Mouse (Mus musculus): ENCODE data around the gene Chtf18. TPM values are rescaled to one million over a fixed set of nuclear protein-coding genes. Genes with fewer than 3 reads are reported as not detected.
A peak's percentile ranks its signal among the peaks of the same experiment; 100 is the strongest.

The Chtf18 gene
- polyA plus RNA-seq (2016; fragmentation: Nextera tagmentation; extraction: Ambion mirVana), result 31.4 and 34.5 TPM in 2 replicates

DNA sequence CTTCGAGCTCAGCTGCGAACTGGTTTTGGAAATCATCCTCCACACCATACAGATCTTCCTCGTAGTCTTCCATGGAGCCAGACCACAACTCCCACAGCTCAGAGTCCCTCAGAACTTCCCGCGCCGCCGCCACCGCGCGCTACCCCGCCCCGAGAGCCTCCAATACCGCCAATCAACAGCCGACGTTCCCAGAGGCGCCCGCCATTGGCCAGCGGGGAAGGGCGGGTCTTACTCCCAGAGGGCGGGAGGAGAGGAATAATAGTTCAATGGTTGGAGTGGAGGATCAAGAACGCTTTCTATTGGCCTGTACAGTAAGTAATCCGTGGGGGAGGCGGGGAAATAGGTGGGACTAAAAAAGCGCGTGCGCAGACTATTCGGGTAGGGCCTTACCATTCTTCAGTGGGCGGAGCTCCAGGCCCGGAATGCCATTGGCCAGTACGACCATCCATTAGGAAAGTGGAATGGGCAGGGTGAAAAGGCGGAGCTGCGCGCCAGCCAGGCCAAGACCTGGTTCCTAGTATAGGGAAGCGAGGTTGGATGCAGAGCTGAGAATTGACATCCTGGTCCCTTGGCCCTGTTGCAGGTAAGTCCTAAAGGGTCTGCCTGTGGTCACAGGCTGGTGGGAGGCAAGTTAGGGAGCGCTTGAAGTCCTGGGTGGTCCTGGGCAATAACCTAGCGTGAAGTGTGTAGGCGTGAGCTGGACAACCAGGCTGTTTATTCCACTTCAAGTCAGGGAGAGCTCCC is at the start of gene Chtf18, which contains the start of gene Rpusd1:
Gene Chtf18 (minus strand): TSS at position 155 of the 744 bp plus-strand sequence.
Gene Rpusd1 (plus strand): TSS at position 406 of the 744 bp plus-strand sequence.
- WGBS, result under 1% methylated on average over 37 of the region's 37 CpGs
- Histone ChIP-seq H3K4me2 (replicated peaks) (peak within 1 kb of the TSS; percentile 94), H3K9me3 (no peaks in the 10 kb centered on the region), H3K27ac (replicated peaks) (no peak within 1 kb of the TSS), H3K4me1 (peaks cover 29% of the 10 kb centered on the region), H3K36me3 (peaks cover 27% of the 10 kb centered on the region), H3K4me3 (peak within 1 kb of the TSS; percentile 57), H3K9ac (replicated peaks) (peak within 1 kb of the TSS; percentile 74), H3K27me3 (no peaks in the 10 kb centered on the region)
- ATAC-seq (ENCODE audit: low FRiP score, low read depth), result peak; percentile 98

GRCm38 (mm10) chr17:25775318-25776062 is 48.3 kb upstream of the Chtf18 start:
- no peak overlapping the region for H3K9ac ChIP-seq (replicated peaks)
- H3K27ac ChIP-seq (replicated peaks), result no peak overlapping the region
- H3K36me3 ChIP-seq, result peaks cover 19% of the 10 kb centered on the region
- no peak overlapping the region for H3K4me3 ChIP-seq
- H3K27me3 ChIP-seq, result peaks cover 5% of the 10 kb centered on the region; the same call in 1 of the 2 replicates
- H3K4me2 ChIP-seq (replicated peaks), result no peak overlapping the region
- 80% methylated on average over 10 of the region's 10 CpGs for WGBS
- H3K4me1 ChIP-seq, result peaks cover 10% of the 10 kb centered on the region
- no peak for ATAC-seq (ENCODE audit: low FRiP score, low read depth)
- H3K9me3 ChIP-seq, result no peaks in the 10 kb centered on the region

DNA sequence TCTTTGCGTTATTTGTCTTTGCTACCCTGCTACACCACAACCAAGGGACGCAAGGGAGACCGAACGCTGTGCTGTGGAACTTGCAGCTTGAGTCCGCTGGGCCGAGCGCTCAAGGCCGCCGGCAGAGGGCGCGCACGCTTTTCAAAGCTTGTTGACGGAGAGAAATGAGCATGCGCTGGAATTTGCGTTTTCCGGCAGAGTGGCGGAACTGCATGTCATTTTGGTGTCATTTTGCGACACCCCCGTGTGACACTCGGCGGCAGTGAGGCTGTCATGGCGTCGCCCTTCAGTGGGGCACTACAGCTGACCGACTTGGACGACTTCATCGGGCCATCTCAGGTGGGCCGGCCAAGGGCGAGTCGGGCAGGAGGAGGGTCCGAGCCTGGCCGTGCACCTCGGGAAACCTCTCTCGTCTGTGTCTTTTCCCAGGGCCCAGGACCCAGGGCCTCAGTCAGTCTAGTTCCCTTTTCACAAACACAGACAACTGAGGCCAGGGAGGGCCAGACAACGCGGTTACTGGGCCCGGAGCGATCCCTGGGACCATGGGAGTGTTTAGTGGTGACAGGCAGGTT is 46.4 kb upstream of the Chtf18 start, which contains the start of gene Narfl:
Gene Narfl (plus strand): TSS at position 228 of the 572 bp plus-strand sequence.
- peaks cover 10% of the 10 kb centered on the region for H3K4me1 ChIP-seq
- peak; percentile 89 for ATAC-seq (ENCODE audit: low FRiP score, low read depth)
- H3K27ac ChIP-seq (replicated peaks), result no peak within 1 kb of the TSS
- peaks cover 19% of the 10 kb centered on the region for H3K27me3 ChIP-seq
- 0 out of 2 replicates have a peak, but pooled peaks cover 10% of the 10 kb centered on the region for H3K36me3 ChIP-seq
- peak within 1 kb of the TSS; percentile 81 for H3K9ac ChIP-seq (replicated peaks)
- under 1% methylated on average over 37 of the region's 37 CpGs for WGBS
- no peaks in the 10 kb centered on the region for H3K9me3 ChIP-seq
- peak within 1 kb of the TSS; percentile 84 for H3K4me2 ChIP-seq (replicated peaks)
- H3K4me3 ChIP-seq, result peak within 1 kb of the TSS; percentile 71

- H3K27ac ChIP-seq (replicated peaks), result no peak overlapping the region
- H3K27me3 ChIP-seq, result peaks cover 47% of the 10 kb centered on the region
- H3K36me3 ChIP-seq, result no peaks in the 10 kb centered on the region
- no peak overlapping the region for H3K4me2 ChIP-seq (replicated peaks)
- no peak overlapping the region for H3K9ac ChIP-seq (replicated peaks)
- WGBS, result 73% methylated on average over 9 of the region's 9 CpGs
- ATAC-seq (ENCODE audit: low FRiP score, low read depth), result no peak
- peaks cover 11% of the 10 kb centered on the region for H3K4me1 ChIP-seq
- no peaks in the 10 kb centered on the region for H3K9me3 ChIP-seq
- H3K4me3 ChIP-seq, result no peak overlapping the region
Observed at GRCm38 (mm10) chr17:25769331-25769730, 42.1 kb upstream of the Chtf18 start.

- WGBS, result 54% methylated on average over 5 of the region's 5 CpGs
- H3K27me3 ChIP-seq, result peaks cover 47% of the 10 kb centered on the region
- H3K4me1 ChIP-seq, result peaks cover 6% of the 10 kb centered on the region; the same call in 1 of the 2 replicates
- H3K9me3 ChIP-seq, result no peaks in the 10 kb centered on the region
- H3K36me3 ChIP-seq, result no peaks in the 10 kb centered on the region
- H3K4me3 ChIP-seq, result no peak overlapping the region
- H3K9ac ChIP-seq (replicated peaks), result no peak overlapping the region
- peak; percentile 44; the same call in 1 of the 2 replicates for ATAC-seq (ENCODE audit: low FRiP score, low read depth)
- no peak overlapping the region for H3K4me2 ChIP-seq (replicated peaks)
- H3K27ac ChIP-seq (replicated peaks), result no peak overlapping the region
Observed at GRCm38 (mm10) chr17:25765886-25766285, 38.7 kb upstream of the Chtf18 start.

DNA sequence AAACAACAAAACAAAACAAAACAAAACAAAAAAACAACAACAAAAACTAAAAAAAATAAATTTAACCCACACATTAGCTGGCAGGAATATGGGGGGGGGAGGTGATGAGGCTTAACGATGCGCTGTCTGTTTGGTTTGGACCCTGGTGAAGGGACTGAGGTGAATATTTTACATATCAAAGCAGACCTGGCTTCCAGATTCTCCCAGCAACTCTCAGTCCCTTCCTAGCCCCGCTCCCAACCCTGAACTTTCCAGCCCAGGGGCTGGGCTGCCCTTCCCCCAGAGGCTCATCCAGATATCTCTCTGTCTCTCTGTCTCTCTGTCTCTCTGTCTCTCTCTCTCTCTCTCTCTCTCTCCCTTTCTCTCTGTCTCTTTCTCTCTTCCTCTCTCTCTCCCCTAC is 35.4 kb upstream of the Chtf18 start:
- Histone ChIP-seq H3K4me3 (no peak overlapping the region), H3K9ac (replicated peaks) (no peak overlapping the region), H3K4me1 (peaks cover 6% of the 10 kb centered on the region; the same call in 1 of the 2 replicates), H3K4me2 (replicated peaks) (no peak overlapping the region), H3K27ac (replicated peaks) (no peak overlapping the region), H3K9me3 (no peaks in the 10 kb centered on the region), H3K36me3 (no peaks in the 10 kb centered on the region), H3K27me3 (peaks cover 50% of the 10 kb centered on the region)
- 30% methylated on average over 3 of the region's 3 CpGs for WGBS
- no peak for ATAC-seq (ENCODE audit: low FRiP score, low read depth)

GRCm38 (mm10) chr17:25761561-25761970 is 34.3 kb upstream of the Chtf18 start:
- ATAC-seq (ENCODE audit: low FRiP score, low read depth), result no peak
- 37% methylated on average over 4 of the region's 4 CpGs for WGBS
- no peak overlapping the region for H3K4me2 ChIP-seq (replicated peaks)
- H3K4me1 ChIP-seq, result peaks cover 6% of the 10 kb centered on the region; the same call in 1 of the 2 replicates
- no peak overlapping the region for H3K9ac ChIP-seq (replicated peaks)
- peaks cover 49% of the 10 kb centered on the region for H3K27me3 ChIP-seq
- no peaks in the 10 kb centered on the region for H3K9me3 ChIP-seq
- no peak overlapping the region for H3K4me3 ChIP-seq
- H3K36me3 ChIP-seq, result no peaks in the 10 kb centered on the region
- H3K27ac ChIP-seq (replicated peaks), result no peak overlapping the region

GRCm38 (mm10) chr17:25760148-25760547 is 32.9 kb upstream of the Chtf18 start:
- H3K4me1 ChIP-seq, result no peaks in the 10 kb centered on the region
- WGBS, result 82% methylated on average over 8 of the region's 8 CpGs
- no peak for ATAC-seq (ENCODE audit: low FRiP score, low read depth)
- H3K4me3 ChIP-seq, result no peak overlapping the region
- no peak overlapping the region for H3K9ac ChIP-seq (replicated peaks)
- H3K9me3 ChIP-seq, result no peaks in the 10 kb centered on the region
- H3K4me2 ChIP-seq (replicated peaks), result no peak overlapping the region
- no peaks in the 10 kb centered on the region for H3K36me3 ChIP-seq
- H3K27me3 ChIP-seq, result peaks cover 43% of the 10 kb centered on the region
- no peak overlapping the region for H3K27ac ChIP-seq (replicated peaks)

DNA sequence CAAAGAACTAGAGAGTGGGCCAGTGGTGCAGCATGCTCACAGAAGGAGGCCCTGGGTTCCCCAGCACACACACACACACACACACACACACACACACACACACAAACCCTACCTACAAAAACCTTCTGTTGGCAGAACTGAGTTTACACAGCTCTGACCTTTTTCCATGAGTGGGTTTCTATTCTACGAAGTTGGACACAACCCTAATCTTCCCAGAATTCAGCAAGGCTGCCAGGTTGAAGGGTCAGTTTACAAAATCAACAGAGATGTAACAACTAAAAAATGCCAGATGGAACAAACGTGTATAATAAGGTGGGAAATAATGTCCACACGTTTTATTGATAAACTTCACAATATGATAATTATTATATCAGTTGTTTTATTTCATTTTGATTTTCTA is 30.5 kb upstream of the Chtf18 start:
- H3K27ac ChIP-seq (replicated peaks), result no peak overlapping the region
- peaks cover 39% of the 10 kb centered on the region for H3K27me3 ChIP-seq
- no peak overlapping the region for H3K4me3 ChIP-seq
- 83% methylated on average over 3 of the region's 3 CpGs for WGBS
- no peak for ATAC-seq (ENCODE audit: low FRiP score, low read depth)
- no peaks in the 10 kb centered on the region for H3K4me1 ChIP-seq
- no peaks in the 10 kb centered on the region for H3K9me3 ChIP-seq
- H3K36me3 ChIP-seq, result no peaks in the 10 kb centered on the region
- H3K4me2 ChIP-seq (replicated peaks), result no peak overlapping the region
- no peak overlapping the region for H3K9ac ChIP-seq (replicated peaks)

GRCm38 (mm10) chr17:25756378-25757242 is 29.4 kb upstream of the Chtf18 start:
- no peak overlapping the region for H3K4me3 ChIP-seq
- H3K27ac ChIP-seq (replicated peaks), result no peak overlapping the region
- no peak overlapping the region for H3K9ac ChIP-seq (replicated peaks)
- H3K4me1 ChIP-seq, result no peaks in the 10 kb centered on the region; the same call in 1 of the 2 replicates
- no peaks in the 10 kb centered on the region for H3K36me3 ChIP-seq
- peaks cover 39% of the 10 kb centered on the region for H3K27me3 ChIP-seq
- no peak overlapping the region for H3K4me2 ChIP-seq (replicated peaks)
- 83% methylated on average over 9 of the region's 9 CpGs for WGBS
- no peak for ATAC-seq (ENCODE audit: low FRiP score, low read depth)
- H3K9me3 ChIP-seq, result no peaks in the 10 kb centered on the region

Measured in midbrain, embryonic 12.5 days (tissue).